Mouse (Mus musculus) intestine, embryonic 14.5 days (tissue): ENCODE results near the gene Mxra8. TPM values are rescaled to one million over a fixed set of nuclear protein-coding genes. Genes with fewer than 3 reads are reported as not detected.
A peak's percentile ranks its signal among the peaks of the same experiment; 100 is the strongest.

Source experiments
- ATAC-seq: fragments of 200-750 bp; cut with Nextera tagmentation; replicated peaks from 2 replicates; pipeline ENCODE4 v1.8.0; 2017; ENCODE audit warnings: low read depth, moderate number of reproducible peaks, moderate TSS enrichment, moderate library complexity; ENCODE audit not compliant: low FRiP score, low TSS enrichment
- DNase-seq: peaks from one replicate; pipeline ENCODE4 v3.0.0-alpha.2; 2018; ENCODE audit warnings: low spot score
- H3K27ac ChIP-seq: fragments of 300-500 bp; sonication (generic); 2 replicates; pipeline ENCODE4 v1.5.1; 2014; ENCODE audit warnings: low read depth, mild to moderate bottlenecking, control low read depth
- H3K27me3 ChIP-seq: fragments of 300-500 bp; sonication (generic); replicated peaks from 2 replicates; pipeline ENCODE4 v1.6.1; 2014; ENCODE audit warnings: low read length, control low read depth; ENCODE audit not compliant: control insufficient read depth, insufficient read depth
- H3K36me3 ChIP-seq: fragments of 300-500 bp; sonication (generic); 2 replicates; pipeline ENCODE4 v1.6.1; 2014; ENCODE audit warnings: low read length, control low read depth; ENCODE audit not compliant: control insufficient read depth, insufficient read depth
- H3K4me1 ChIP-seq: fragments of 300-500 bp; sonication (generic); replicated peaks from 2 replicates; pipeline ENCODE4 v1.6.1; 2014; ENCODE audit warnings: low read length, control low read depth, mixed read lengths; ENCODE audit not compliant: control insufficient read depth, insufficient read depth
- H3K4me2 ChIP-seq: fragments of 300-500 bp; sonication (generic); 2 replicates; pipeline ENCODE4 v1.6.1; 2014; ENCODE audit warnings: low read length
- H3K4me3 ChIP-seq: fragments of 300-500 bp; sonication (generic); 2 replicates; pipeline ENCODE4 v1.5.1; 2014; ENCODE audit warnings: low read depth, low read length, control low read depth, mixed read lengths
- H3K9ac ChIP-seq: fragments of 300-500 bp; sonication (generic); 2 replicates; pipeline ENCODE4 v1.6.1; 2014; ENCODE audit warnings: mild to moderate bottlenecking, low read length
- H3K9me3 ChIP-seq: fragments of 300-500 bp; sonication (generic); 2 replicates; pipeline ENCODE4 v1.6.1; 2016; ENCODE audit warnings: low read length, control low read depth; ENCODE audit not compliant: control insufficient read depth
- WGBS: fragments of 180-500 bp; shearing (Covaris S2); extraction: QIAGEN DNeasy Blood & Tissue Kit; methylation state at CpG from one replicate; pipeline ENCODE4 v1.1.7; 2014; 5-methylcytosine and 5-hydroxymethylcytosine counted together
- polyA plus RNA-seq: library from polyadenylated mRNA; unstranded; fragments of >200 nt; fragmentation: Nextera tagmentation; extraction: Ambion mirVana; gene quantifications from 2 replicates; pipeline ENCODE4 v1.2.1, GENCODE M21; 2014

Gene Mxra8
- polyA plus RNA-seq, 1 experiment from 2014 or later = 60.0 TPM

- H3K36me3 ChIP-seq = peaks cover 8% of the 10 kb centered on the region
- H3K9ac ChIP-seq = no peak overlapping the region
- no peak overlapping the region for H3K4me3 ChIP-seq
- 86% methylated on average over 2 of the region's 2 CpGs for WGBS
- ATAC-seq = no peak
- H3K27ac ChIP-seq = no peak overlapping the region
- peaks cover 23% of the 10 kb centered on the region for H3K4me1 ChIP-seq
- no peaks in the 10 kb centered on the region for H3K27me3 ChIP-seq
- no peak overlapping the region for H3K4me2 ChIP-seq
- no peak for DNase-seq
- no peaks in the 10 kb centered on the region for H3K9me3 ChIP-seq
Measured at GRCm38 (mm10) chr4:155849391-155849790, 9.9 kb downstream of the Mxra8 start.

DNA sequence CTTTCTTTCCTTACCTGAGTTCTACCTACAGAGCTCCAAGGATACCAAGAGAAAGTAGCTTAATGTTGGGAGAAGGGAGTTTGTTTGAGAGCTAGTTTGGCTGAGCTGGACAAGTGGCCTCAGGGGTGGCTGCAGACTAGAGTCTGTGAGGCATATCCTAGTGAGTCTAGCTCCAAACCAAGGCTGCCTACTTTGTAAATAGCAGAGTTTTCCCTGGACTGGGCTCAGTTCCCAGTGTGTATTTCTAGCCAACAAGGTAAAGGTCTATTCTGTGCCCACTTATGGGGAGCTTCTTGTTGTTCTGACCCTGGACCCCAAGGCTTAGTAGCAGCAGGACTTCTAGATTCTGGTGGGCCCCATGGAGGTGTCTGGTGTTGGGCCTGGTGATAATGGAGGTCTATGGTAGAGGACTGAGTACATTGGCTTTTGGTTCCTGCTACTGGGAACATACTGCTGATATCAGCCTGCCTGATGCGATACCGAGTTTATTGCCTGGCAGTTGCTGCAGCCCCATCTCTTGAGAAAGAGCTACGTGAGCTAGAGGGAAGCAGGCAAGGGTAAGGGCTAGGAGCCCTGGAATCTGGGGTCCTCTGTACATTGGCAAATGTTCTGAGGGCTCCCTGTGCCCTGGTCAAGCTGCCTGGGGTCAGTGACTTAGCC, 10.4 kb downstream of the Mxra8 start:
- H3K27ac ChIP-seq = no peak overlapping the region
- peaks cover 13% of the 10 kb centered on the region for H3K36me3 ChIP-seq
- no peaks in the 10 kb centered on the region for H3K27me3 ChIP-seq
- peaks cover 23% of the 10 kb centered on the region for H3K4me1 ChIP-seq
- no peak overlapping the region for H3K4me3 ChIP-seq
- ATAC-seq (no peak), DNase-seq (no peak)
- 97% methylated on average over 3 of the region's 3 CpGs for WGBS
- no peaks in the 10 kb centered on the region for H3K9me3 ChIP-seq
- no peak overlapping the region for H3K9ac ChIP-seq
- no peak overlapping the region for H3K4me2 ChIP-seq

GRCm38 (mm10) chr4:155851368-155851767, 11.9 kb downstream of the Mxra8 start:
- Histone ChIP-seq H3K4me2 (no peak overlapping the region), H3K27me3 (no peaks in the 10 kb centered on the region), H3K9me3 (no peaks in the 10 kb centered on the region), H3K27ac (no peak overlapping the region), H3K4me3 (no peak overlapping the region), H3K36me3 (peaks cover 26% of the 10 kb centered on the region), H3K9ac (no peak overlapping the region), H3K4me1 (peaks cover 23% of the 10 kb centered on the region)
- ATAC-seq (no peak), DNase-seq (no peak)
- WGBS = 89% methylated on average over 3 of the region's 3 CpGs

DNA sequence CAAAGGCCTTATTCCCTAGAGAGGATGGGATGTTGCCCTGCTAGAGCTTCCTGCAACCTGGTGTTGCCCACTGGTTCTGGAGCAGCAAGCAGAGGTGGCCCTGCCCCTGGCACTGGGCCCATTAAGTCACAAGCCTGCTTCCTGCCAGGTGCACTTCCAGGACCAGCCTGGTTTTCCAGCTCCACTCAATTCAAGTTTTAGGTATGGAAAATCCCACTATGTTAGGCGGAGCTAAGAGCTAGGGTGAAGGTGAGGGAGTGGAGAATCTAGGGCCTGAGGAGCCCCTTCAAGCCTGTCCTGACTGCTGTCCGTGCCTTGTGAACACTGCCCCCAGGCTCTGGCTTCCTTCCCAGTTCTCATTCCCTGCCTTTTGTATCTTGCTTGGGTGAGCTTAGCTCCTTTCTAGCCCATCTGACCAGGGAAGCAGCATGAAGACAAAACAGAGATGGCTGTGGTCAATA, 12.5 kb downstream of the Mxra8 start:
- no peak overlapping the region for H3K9ac ChIP-seq
- peaks cover 17% of the 10 kb centered on the region for H3K4me1 ChIP-seq
- ATAC-seq (no peak), DNase-seq (no peak)
- H3K4me3 ChIP-seq = no peak overlapping the region
- H3K9me3 ChIP-seq = no peaks in the 10 kb centered on the region
- H3K27ac ChIP-seq = no peak overlapping the region
- H3K4me2 ChIP-seq = no peak overlapping the region
- H3K27me3 ChIP-seq = no peaks in the 10 kb centered on the region
- H3K36me3 ChIP-seq = peaks cover 32% of the 10 kb centered on the region
- WGBS = 90% methylated on average over 2 of the region's 2 CpGs

GRCm38 (mm10) chr4:155853421-155853820, 13.9 kb downstream of the Mxra8 start:
- Histone ChIP-seq H3K9ac (no peak overlapping the region), H3K36me3 (peaks cover 45% of the 10 kb centered on the region), H3K27ac (no peak overlapping the region), H3K4me1 (peaks cover 11% of the 10 kb centered on the region), H3K27me3 (no peaks in the 10 kb centered on the region), H3K4me3 (no peak overlapping the region), H3K9me3 (no peaks in the 10 kb centered on the region), H3K4me2 (no peak overlapping the region)
- no peak for DNase-seq
- no peak for ATAC-seq
- 84% methylated on average over 9 of the region's 9 CpGs for WGBS

GRCm38 (mm10) chr4:155854991-155855390, 15.5 kb downstream of the Mxra8 start:
- DNase-seq = no peak
- Histone ChIP-seq H3K9ac (no peak overlapping the region), H3K27ac (no peak overlapping the region), H3K9me3 (no peaks in the 10 kb centered on the region), H3K27me3 (no peaks in the 10 kb centered on the region), H3K4me2 (no peak overlapping the region), H3K36me3 (peaks cover 52% of the 10 kb centered on the region), H3K4me1 (no peaks in the 10 kb centered on the region), H3K4me3 (no peak overlapping the region)
- ATAC-seq = 0 out of 2 replicates have a peak, but pooled peaks have one; percentile 21
- 97% methylated on average over 12 of the region's 12 CpGs for WGBS

- H3K36me3 ChIP-seq = peaks cover 60% of the 10 kb centered on the region
- H3K4me3 ChIP-seq = no peak overlapping the region
- no peaks in the 10 kb centered on the region for H3K9me3 ChIP-seq
- no peak overlapping the region for H3K4me2 ChIP-seq
- no peak for ATAC-seq
- 92% methylated on average over 12 of the region's 12 CpGs for WGBS
- no peaks in the 10 kb centered on the region for H3K27me3 ChIP-seq
- no peak overlapping the region for H3K9ac ChIP-seq
- H3K27ac ChIP-seq = no peak overlapping the region
- no peaks in the 10 kb centered on the region for H3K4me1 ChIP-seq
- DNase-seq = no peak
Measured at GRCm38 (mm10) chr4:155856071-155856470, 16.6 kb downstream of the Mxra8 start.

GRCm38 (mm10) chr4:155856881-155857280, 17.4 kb downstream of the Mxra8 start:
- WGBS = 86% methylated on average over 3 of the region's 3 CpGs
- H3K9me3 ChIP-seq = no peaks in the 10 kb centered on the region
- H3K36me3 ChIP-seq = peaks cover 62% of the 10 kb centered on the region
- no peak for ATAC-seq
- H3K27ac ChIP-seq = no peak overlapping the region
- no peak overlapping the region for H3K9ac ChIP-seq
- DNase-seq = no peak
- H3K4me2 ChIP-seq = no peak overlapping the region
- no peak overlapping the region for H3K4me3 ChIP-seq
- no peaks in the 10 kb centered on the region for H3K4me1 ChIP-seq
- H3K27me3 ChIP-seq = no peaks in the 10 kb centered on the region

DNA sequence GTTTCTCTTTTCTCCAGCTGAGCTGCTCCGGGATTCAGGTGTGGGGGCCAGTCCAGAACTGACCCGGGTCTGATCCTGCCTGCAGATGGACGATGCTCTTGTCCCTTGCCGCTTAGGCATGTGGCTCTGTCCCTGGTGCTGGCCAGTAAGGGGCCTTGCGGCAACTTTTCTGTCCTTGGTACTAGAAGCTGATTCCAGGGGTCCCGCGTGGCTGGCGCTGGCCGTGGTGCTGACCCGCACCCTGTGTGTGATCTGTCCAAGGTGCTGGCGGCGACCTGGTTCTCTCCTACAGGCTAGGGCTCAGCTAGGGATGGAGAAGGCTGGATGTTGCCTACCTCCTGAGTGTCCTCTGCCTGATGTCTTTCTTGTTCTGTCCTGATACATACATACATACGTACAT, 19.8 kb downstream of the Mxra8 start:
- Histone ChIP-seq H3K36me3 (peaks cover 54% of the 10 kb centered on the region), H3K9me3 (no peaks in the 10 kb centered on the region), H3K27ac (no peak overlapping the region), H3K4me2 (no peak overlapping the region), H3K4me1 (no peaks in the 10 kb centered on the region), H3K4me3 (no peak overlapping the region), H3K27me3 (no peaks in the 10 kb centered on the region), H3K9ac (no peak overlapping the region)
- DNase-seq (peak; percentile 97), ATAC-seq (peak; percentile 55)
- 16% methylated on average over 13 of the region's 13 CpGs for WGBS
